Mouse (Mus musculus) brain, embryonic 14.5 days (tissue): ENCODE data around the gene Btbd6. TPM values are rescaled to one million over a fixed set of nuclear protein-coding genes. Genes with fewer than 3 reads are reported as not detected.

Source experiments
- DNase-seq: peaks from one replicate; pipeline ENCODE4 v3.0.0-alpha.2; 2011; ENCODE audit warnings: low read depth
- CTCF ChIP-seq: fragments of 200-500 bp; IDR thresholded peaks from 2 replicates; pipeline ENCODE4 v1.5.1; 2012; ENCODE audit warnings: inconsistent platforms, mild to moderate bottlenecking, moderate library complexity, borderline replicate concordance; ENCODE audit not compliant: insufficient read depth, insufficient read length; ENCODE audit errors: extremely low read depth
- POLR2A ChIP-seq: fragments of 200-500 bp; IDR thresholded peaks from 2 replicates; pipeline ENCODE4 v1.6.1; 2012; ENCODE audit warnings: mild to moderate bottlenecking, inconsistent platforms, borderline replicate concordance; ENCODE audit not compliant: poor library complexity, insufficient read depth, insufficient read length, severe bottlenecking; ENCODE audit errors: extremely low read depth
- polyA plus RNA-seq: library from polyadenylated mRNA; depleted of rRNA; stranded (reverse); fragments of >200 nt; gene quantifications from 2 replicates; pipeline ENCODE4 v1.2.3, GENCODE M21; 2012

Btbd6 gene
- polyA plus RNA-seq, 1 experiment: 61.7 TPM

GRCm38 (mm10) chr12:112961872-112962271 lies 14.4 kb upstream of the Btbd6 start:
- no peak for DNase-seq
- TF ChIP-seq POLR2A: no peak
- no peak for TF ChIP-seq CTCF

- DNase-seq: no peak
- TF ChIP-seq POLR2A (no peak), CTCF (no peak)
Measured at GRCm38 (mm10) chr12:112965783-112966182, 10.5 kb upstream of the Btbd6 start.

- no peak for DNase-seq
- TF ChIP-seq POLR2A (no peak), CTCF (no peak)
Measured at GRCm38 (mm10) chr12:112968943-112969342, 7.3 kb upstream of the Btbd6 start.

- no peak for DNase-seq
- TF ChIP-seq POLR2A (no peak), CTCF (no peak)
Measured at GRCm38 (mm10) chr12:112969616-112970015, 6.7 kb upstream of the Btbd6 start.

DNA sequence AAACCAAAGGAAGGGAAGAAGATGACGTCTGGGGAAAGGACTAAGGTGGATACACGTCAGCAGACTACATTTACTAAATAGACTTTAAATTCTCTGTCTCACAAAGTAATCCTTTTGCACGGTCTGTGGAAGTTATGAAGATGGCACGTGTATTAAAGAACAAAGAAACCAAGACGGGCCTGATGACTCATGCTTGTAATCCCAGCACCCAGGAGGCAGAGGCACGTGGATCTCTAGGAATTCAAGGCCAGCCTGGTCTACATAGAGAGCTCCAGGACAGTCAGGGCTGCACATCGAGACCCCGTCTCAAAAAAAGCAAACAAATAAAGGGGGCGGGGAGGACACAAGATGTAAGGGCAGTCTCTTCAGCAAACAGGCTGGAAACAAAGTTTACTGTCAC lies 1.5 kb upstream of the Btbd6 start:
- DNase-seq: no peak
- TF ChIP-seq POLR2A (no peak), CTCF (no peak)

DNA sequence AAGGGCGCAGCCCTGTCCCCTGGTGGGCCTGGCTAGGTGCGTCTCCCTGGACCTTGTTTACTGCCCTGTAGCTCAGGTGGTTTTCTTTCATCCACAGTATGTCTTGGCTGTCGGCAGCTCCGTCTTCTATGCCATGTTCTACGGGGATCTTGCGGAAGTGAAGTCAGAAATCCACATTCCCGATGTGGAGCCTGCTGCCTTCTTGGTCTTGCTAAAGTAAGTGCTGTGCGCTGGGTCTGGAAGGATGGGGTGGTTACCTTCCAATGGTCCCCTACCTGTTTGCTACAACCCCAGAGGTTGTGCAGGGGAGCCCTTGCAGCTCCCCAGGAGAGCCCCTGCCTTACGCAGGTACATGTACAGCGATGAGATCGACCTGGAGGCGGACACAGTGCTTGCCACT lies 874 bp downstream of the Btbd6 start:
- TF ChIP-seq CTCF: no peak
- no peak for TF ChIP-seq POLR2A

GRCm38 (mm10) chr12:112982031-112982430 lies 5.7 kb downstream of the Btbd6 start:
- peak; percentile 17 for DNase-seq
- TF ChIP-seq CTCF: no peak
- no peak for TF ChIP-seq POLR2A

More for the DNA sequence above, 874 bp downstream of the Btbd6 start:
- DNase-seq: peak; percentile 46

DNA sequence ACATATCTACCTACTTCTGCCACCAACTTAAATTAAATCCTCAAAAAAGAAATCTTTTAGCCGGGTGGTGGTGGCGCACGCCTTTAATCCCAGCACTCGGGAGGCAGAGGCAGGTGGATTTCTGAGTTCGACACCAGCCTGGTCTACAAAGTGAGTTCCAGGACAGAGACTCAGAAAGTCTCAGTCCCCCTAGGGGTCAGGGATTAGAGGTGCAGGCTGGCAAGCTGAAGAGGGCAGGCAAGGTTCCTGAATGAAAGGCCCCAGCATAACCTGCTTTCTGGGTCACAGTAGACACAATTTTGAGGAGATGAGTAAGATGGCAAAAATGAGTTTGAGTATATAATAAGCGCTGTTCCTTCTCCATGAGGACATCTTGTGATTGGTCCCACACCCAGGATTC lies 9.1 kb downstream of the Btbd6 start:
- TF ChIP-seq CTCF (peak; percentile 28; the same call in 1 of the 2 replicates), POLR2A (no peak)
- DNase-seq: no peak

DNA sequence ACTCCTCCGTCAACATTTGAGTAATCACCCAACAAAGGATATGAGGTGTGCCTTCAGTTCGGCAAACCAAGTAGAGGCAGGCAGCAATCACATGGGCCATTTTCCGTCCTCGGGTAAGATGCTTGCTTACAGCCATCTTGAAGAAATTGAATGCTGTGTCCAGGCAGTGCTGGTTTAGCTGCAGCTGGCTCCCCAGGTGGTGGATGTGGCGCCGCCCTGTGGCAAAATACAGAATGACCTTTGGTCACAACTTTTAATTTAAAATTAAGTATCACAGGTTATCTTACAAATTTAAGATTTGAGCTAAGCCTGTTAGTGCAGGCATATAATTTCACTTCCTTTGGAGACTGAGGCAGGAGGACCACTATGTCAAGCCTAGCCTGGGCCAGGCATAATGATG lies 11.6 kb downstream of the Btbd6 start:
- peak; percentile 41; the same call in 1 of the 2 replicates for TF ChIP-seq CTCF
- TF ChIP-seq POLR2A: no peak

DNA sequence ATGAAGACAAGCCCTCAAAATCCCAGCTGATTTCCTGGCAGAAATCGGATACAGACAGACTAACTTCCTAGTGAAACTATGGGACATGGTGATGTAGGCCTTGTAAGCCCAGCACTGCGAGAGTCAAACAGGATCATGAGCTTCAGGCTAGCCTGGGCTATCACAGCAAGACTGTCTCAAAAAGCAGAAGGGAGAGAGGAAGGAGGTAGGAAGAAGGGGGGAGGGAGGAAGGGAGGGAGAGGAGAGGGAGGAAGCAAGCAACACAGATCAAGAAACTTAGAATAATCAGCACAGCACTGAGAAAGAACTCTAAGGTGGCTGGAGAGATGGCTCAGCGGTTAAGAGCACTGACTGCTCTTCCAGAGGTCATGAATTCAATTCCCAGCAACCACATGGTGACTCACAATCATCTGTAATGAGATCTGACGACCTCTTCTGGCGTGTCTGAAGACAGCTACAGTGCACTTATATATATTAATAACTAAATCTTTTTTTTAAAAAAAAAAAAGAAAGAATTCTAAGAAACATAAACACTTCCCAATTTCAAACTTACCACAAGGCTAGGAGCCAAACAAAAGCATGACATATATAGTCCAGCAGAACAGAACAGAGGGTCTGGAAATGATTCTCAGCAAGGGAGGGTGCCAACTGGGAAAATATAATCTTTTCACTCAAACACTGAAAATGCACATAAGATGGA lies 14.6 kb downstream of the Btbd6 start:
- no peak for DNase-seq
- TF ChIP-seq POLR2A (no peak), CTCF (no peak)

More for the DNA sequence above, 11.6 kb downstream of the Btbd6 start:
- no peak for DNase-seq

DNA sequence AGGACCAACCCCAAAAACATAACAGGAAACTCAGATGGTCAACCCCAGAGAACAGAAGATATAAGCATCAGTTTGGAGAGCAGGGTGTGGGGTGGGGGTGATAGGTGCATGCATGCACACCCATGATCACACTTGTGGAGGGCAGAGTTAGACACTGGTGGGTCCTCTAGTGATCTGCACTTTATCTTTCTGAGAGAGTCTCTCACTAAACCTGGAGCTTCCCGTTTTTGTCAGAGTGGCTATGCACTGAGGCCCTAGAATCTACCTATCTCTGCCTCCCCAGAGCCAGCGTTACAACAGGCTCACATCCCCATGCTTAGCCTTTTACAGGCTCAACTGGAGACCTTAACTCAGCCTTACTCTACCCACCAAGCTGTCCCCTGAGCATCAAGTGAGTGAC lies 15.2 kb downstream of the Btbd6 start:
- DNase-seq: no peak
- TF ChIP-seq POLR2A: no peak
- TF ChIP-seq CTCF: no peak

GRCm38 (mm10) chr12:112994153-112994552 lies 17.9 kb downstream of the Btbd6 start:
- no peak for DNase-seq

GRCm38 (mm10) chr12:112999569-113000293 lies 23.4 kb downstream of the Btbd6 start:
- TF ChIP-seq POLR2A: no peak
- no peak for TF ChIP-seq CTCF
- no peak for DNase-seq

More at GRCm38 (mm10) chr12:112994153-112994552, 17.9 kb downstream of the Btbd6 start:
- no peak for TF ChIP-seq POLR2A
- TF ChIP-seq CTCF: no peak
